ENCODE assay signal across 8 mouse cellular contexts in genomic region chr6:47188193-47188592, GRCm38 (mm10).
A peak's percentile ranks its signal among the peaks of the same experiment; 100 is the strongest.
DNase-seq lines count a peak whose midpoint lies in the region; ATAC-seq lines count a peak whose summit lies in the region.

No protein-coding gene starts in this region.

- DNase-seq in cerebellum, adult 9-10 months = peak; percentile 24
- DNase-seq in ovary, postnatal 14 days (ENCODE audit: low spot score) = peak; percentile 18
- no peak for DNase-seq in ovary, adult 18-20 months (ENCODE audit: low spot score)
- DNase-seq in embryo, embryonic 10.5 days (ENCODE audit: low spot score) = peak; percentile 63
- DNase-seq in layer of hippocampus, adult 18-20 months (ENCODE audit: low spot score in 2 of 2) = peak; percentile 26 to 72
- DNase-seq in lung, postnatal 10 days = peak; percentile 36
- DNase-seq in thymus, postnatal 25 days = peak; percentile 50

- no peak for ATAC-seq in cerebellum, adult (ENCODE audit: insufficient number of reproducible peaks, low FRiP score, low TSS enrichment)
